Mouse (Mus musculus): ENCODE results near the gene Ppp1r15a.
"Not testable (repeated sequence)": the region's sequence is repeated elsewhere in the genome, so short reads cannot be mapped to it uniquely, and the experiment has no call there.

DNA sequence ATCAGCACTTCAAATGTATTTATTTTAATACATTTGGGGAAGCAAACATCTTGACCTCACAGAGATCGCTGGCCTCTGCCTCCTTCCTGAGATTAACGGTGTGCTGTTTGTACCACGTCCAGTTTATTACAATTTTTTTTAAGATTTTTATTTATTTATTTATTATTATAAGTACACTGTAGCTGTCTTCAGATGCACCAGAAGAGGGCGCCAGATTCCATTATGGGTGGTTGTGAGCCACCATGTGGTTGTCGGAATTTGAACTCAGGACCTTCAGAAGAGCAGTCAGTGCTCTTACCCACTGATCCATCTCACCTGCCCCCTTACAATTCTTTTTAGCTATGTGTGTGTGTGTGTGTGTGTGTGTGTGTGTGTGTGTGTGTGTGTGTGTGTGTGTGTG, 9.2 kb downstream of the Ppp1r15a start:
- not testable (repeated sequence) for TF ChIP-seq POLR2A (IDR thresholded peaks at IDR 0.05; ENCODE audit: borderline replicate concordance, insufficient read depth, low read length); CTCF (IDR thresholded peaks at IDR 0.05; ENCODE audit: borderline replicate concordance, insufficient read depth, low read depth, low read length)
